Mouse (Mus musculus): ENCODE data around the gene Ipo8.

DNA sequence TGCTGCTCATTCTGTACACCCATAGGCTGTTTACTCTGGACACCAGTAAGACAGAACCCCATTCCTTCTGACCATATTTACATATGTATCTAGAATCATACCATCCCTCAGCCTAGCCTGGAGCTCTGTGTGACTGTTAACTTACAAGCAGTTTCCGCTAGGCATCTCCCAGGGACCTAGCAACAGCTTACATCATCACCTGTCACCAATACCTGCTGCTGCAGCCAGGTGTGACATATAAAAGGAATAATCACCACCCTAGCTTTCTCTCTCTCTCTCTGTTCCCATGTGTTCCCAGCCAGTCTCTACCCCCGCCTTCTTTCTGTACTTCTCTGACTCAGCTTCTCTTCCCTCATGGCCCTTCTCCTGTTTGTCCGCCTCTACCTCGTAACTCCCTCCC is 5.1 kb downstream of the Ipo8 start:
- TF ChIP-seq POLR2A (IDR thresholded peaks at IDR 0.05; ENCODE audit: control insufficient read depth, extremely low read depth, insufficient read depth, low read length, poor library complexity): no peak
- TF ChIP-seq CTCF (IDR thresholded peaks at IDR 0.05; ENCODE audit: borderline replicate concordance, control insufficient read depth, extremely low read depth, insufficient read depth, low read length, poor library complexity): no peak

All from thymus, adult 2 months (tissue).